Mouse (Mus musculus): ENCODE measurements around the gene Map1b. TPM values are rescaled to one million over a fixed set of nuclear protein-coding genes. Genes with fewer than 3 reads are reported as not detected.
A peak's percentile ranks its signal among the peaks of the same experiment; 100 is the strongest.

Map1b gene
- polyA plus RNA-seq, 1 experiment from 2014 or later: 88.0 TPM

DNA sequence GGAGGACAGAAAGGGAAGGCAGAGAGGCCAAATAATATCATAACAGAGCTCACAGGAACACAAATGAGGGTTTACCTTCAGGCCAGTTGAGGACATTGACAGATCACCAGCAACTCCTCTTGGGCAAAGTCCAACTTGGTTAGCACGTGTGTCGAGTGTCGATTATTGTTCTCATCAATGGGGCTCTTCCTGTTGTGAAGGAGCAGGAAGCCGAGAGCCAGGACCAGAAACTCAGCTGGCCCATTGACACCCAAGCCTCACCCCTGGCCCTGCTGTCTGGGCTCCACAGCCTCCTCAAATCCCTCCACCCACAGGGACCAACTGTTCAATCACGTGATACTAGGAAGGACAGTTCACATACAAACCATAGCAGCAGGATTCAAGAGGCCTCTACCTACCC, 22.9 kb upstream of the Map1b start:
- H3K4me2 ChIP-seq (ENCODE audit: low read depth, low read length): no peak overlapping the region
- H3K4me1 ChIP-seq (ENCODE audit: control insufficient read depth, insufficient read depth, low read length): peaks cover 9% of the 10 kb centered on the region
- H3K27me3 ChIP-seq (ENCODE audit: control insufficient read depth, insufficient read depth, low read length): no peaks in the 10 kb centered on the region
- H3K4me3 ChIP-seq (ENCODE audit: low read length): no peak overlapping the region
- WGBS: 60% methylated on average over 5 of the region's 5 CpGs
- ATAC-seq (replicated peaks; ENCODE audit: extremely low read depth, insufficient read depth, low FRiP score): no peak
- H3K9me3 ChIP-seq (replicated peaks; ENCODE audit: control insufficient read depth, low read length): no peaks in the 10 kb centered on the region
- H3K27ac ChIP-seq (ENCODE audit: low read length): no peak overlapping the region
- no peak overlapping the region for H3K9ac ChIP-seq (ENCODE audit: low read length)
- H3K36me3 ChIP-seq (ENCODE audit: control insufficient read depth, insufficient read depth): no peaks in the 10 kb centered on the region

DNA sequence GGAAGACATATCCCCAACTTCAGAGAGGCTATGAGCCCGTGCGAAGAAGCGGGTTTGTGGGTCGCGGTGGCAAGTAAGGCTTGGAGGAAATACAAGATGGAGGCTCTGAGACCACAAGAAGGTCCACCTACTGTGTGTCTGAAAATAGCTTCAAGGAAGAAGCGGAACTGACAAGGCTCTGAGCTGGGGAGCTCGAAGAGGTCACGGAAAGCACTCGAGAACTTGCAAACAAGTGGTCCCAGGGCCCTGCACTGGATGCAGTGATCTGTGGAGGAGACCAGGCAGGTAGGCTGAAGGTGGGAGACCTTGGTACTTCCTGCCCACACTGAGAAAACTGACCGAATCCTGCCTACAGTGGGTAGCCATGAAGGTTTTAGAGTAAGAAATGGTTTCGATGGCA, 22.5 kb upstream of the Map1b start:
- Histone ChIP-seq H3K4me2 (ENCODE audit: low read depth, low read length) (no peak overlapping the region), H3K27ac (ENCODE audit: low read length) (no peak overlapping the region), H3K9ac (ENCODE audit: low read length) (no peak overlapping the region), H3K4me1 (ENCODE audit: control insufficient read depth, insufficient read depth, low read length) (peaks cover 9% of the 10 kb centered on the region), H3K4me3 (ENCODE audit: low read length) (no peak overlapping the region), H3K36me3 (ENCODE audit: control insufficient read depth, insufficient read depth) (no peaks in the 10 kb centered on the region), H3K9me3 (replicated peaks; ENCODE audit: control insufficient read depth, low read length) (no peaks in the 10 kb centered on the region), H3K27me3 (ENCODE audit: control insufficient read depth, insufficient read depth, low read length) (no peaks in the 10 kb centered on the region)
- no peak for ATAC-seq (replicated peaks; ENCODE audit: extremely low read depth, insufficient read depth, low FRiP score)
- WGBS: 92% methylated on average over 11 of the region's 11 CpGs

DNA sequence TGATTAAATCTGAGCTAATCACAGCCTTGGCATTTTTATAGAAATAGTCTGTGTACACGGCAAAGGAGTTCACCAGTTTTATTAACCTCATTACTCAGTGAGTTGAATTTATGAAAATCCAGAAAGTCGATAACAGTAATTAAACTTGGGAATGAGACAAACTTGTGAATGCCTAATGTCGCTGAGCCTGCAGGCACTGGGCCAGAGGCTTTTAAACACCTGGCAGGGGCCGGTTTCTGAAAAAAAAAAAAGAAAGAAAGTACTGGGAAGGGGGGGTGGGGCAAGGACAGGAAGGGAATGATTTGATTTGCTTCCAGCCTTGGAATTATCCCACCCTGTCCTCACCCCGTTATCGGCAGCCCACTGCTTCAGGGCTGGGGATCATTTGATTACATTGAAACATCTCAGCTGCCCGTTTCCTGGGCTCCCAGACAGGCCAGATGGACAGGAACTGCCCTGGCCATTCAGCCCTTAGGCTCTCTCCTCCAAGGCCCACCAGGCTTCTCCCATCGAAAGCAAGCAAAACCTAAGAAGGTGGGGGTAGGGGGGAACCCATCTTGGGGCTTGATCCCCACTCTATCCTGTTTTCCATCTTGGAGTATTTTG, 21.7 kb upstream of the Map1b start:
- no peaks in the 10 kb centered on the region for H3K36me3 ChIP-seq (ENCODE audit: control insufficient read depth, insufficient read depth)
- H3K4me3 ChIP-seq (ENCODE audit: low read length): no peak overlapping the region
- no peaks in the 10 kb centered on the region for H3K9me3 ChIP-seq (replicated peaks; ENCODE audit: control insufficient read depth, low read length)
- H3K4me1 ChIP-seq (ENCODE audit: control insufficient read depth, insufficient read depth, low read length): peaks cover 9% of the 10 kb centered on the region
- ATAC-seq (replicated peaks; ENCODE audit: extremely low read depth, insufficient read depth, low FRiP score): no peak
- H3K9ac ChIP-seq (ENCODE audit: low read length): no peak overlapping the region
- no peak overlapping the region for H3K4me2 ChIP-seq (ENCODE audit: low read depth, low read length)
- WGBS: 26% methylated on average over 8 of the region's 8 CpGs
- H3K27me3 ChIP-seq (ENCODE audit: control insufficient read depth, insufficient read depth, low read length): no peaks in the 10 kb centered on the region
- no peak overlapping the region for H3K27ac ChIP-seq (ENCODE audit: low read length)

DNA sequence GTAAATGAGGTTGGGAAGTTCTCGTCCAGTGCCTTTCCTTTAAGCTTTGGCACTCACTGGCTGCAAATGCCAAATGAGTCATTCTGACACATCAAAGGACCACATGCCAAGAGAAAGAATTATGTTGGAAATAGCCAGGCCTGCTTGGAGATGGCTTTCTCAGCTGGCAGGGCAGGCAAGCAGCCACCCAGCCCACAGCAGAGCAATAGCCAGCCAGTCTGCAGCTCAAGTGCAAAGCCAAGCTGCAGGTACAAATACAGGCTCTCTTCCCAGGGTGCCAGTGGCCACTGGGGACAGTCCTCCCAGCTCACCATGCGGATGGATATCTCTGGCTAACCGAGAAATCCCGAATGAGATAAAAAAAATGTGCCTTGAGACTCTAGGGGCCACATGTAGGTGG, 12.1 kb upstream of the Map1b start:
- 67% methylated on average over 4 of the region's 4 CpGs for WGBS
- Histone ChIP-seq H3K4me1 (ENCODE audit: control insufficient read depth, insufficient read depth, low read length) (no peaks in the 10 kb centered on the region), H3K4me2 (ENCODE audit: low read depth, low read length) (no peak overlapping the region), H3K27me3 (ENCODE audit: control insufficient read depth, insufficient read depth, low read length) (no peaks in the 10 kb centered on the region), H3K27ac (ENCODE audit: low read length) (no peak overlapping the region), H3K36me3 (ENCODE audit: control insufficient read depth, insufficient read depth) (no peaks in the 10 kb centered on the region), H3K9ac (ENCODE audit: low read length) (no peak overlapping the region), H3K9me3 (replicated peaks; ENCODE audit: control insufficient read depth, low read length) (no peaks in the 10 kb centered on the region), H3K4me3 (ENCODE audit: low read length) (no peak overlapping the region)
- no peak for ATAC-seq (replicated peaks; ENCODE audit: extremely low read depth, insufficient read depth, low FRiP score)

DNA sequence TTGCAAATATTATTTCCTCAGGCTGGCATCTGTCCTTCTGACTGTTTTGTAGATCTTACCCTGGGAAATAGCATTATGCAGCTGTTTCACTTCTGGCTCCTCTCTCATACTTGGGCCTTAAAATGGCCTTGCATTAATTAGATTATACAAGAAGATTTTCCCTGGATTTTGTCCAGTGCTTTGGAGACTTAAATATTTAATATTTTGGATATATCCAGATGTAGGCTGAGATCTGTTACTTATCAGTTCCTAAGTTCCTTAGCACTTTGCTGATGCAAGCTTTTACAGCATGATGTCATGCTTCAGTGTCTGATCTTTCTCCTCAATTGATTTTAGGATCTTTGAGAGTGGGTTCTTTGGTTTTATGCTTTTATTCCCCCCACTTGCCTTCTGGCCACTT, 11.6 kb upstream of the Map1b start:
- Histone ChIP-seq H3K4me2 (ENCODE audit: low read depth, low read length) (no peak overlapping the region), H3K27ac (ENCODE audit: low read length) (no peak overlapping the region), H3K27me3 (ENCODE audit: control insufficient read depth, insufficient read depth, low read length) (no peaks in the 10 kb centered on the region), H3K4me1 (ENCODE audit: control insufficient read depth, insufficient read depth, low read length) (no peaks in the 10 kb centered on the region), H3K9ac (ENCODE audit: low read length) (no peak overlapping the region), H3K4me3 (ENCODE audit: low read length) (no peak overlapping the region), H3K9me3 (replicated peaks; ENCODE audit: control insufficient read depth, low read length) (no peaks in the 10 kb centered on the region), H3K36me3 (ENCODE audit: control insufficient read depth, insufficient read depth) (no peaks in the 10 kb centered on the region)
- ATAC-seq (replicated peaks; ENCODE audit: extremely low read depth, insufficient read depth, low FRiP score): no peak

DNA sequence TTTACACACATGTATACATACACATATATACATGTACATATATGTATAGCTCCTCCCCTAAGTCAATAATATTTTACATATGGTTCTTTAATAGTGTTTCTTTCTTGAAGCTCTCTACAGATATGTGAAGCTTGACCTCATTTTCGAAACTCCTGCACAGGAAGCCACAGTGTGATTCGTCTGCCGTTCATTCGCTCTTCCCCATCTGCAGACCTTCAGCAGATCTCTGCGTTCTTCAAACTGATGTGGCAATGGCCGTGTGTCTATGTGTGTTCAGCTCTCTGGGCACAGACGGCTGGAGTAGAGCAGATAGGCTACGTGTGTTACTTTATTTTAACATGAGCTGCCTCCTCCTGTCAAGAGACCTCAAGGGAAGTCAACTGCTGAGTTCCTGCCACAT, 9.2 kb upstream of the Map1b start:
- no peak overlapping the region for H3K4me3 ChIP-seq (ENCODE audit: low read length)
- no peaks in the 10 kb centered on the region for H3K27me3 ChIP-seq (ENCODE audit: control insufficient read depth, insufficient read depth, low read length)
- 63% methylated on average over 8 of the region's 8 CpGs for WGBS
- no peak overlapping the region for H3K4me2 ChIP-seq (ENCODE audit: low read depth, low read length)
- no peak overlapping the region for H3K27ac ChIP-seq (ENCODE audit: low read length)
- no peaks in the 10 kb centered on the region for H3K9me3 ChIP-seq (replicated peaks; ENCODE audit: control insufficient read depth, low read length)
- H3K36me3 ChIP-seq (ENCODE audit: control insufficient read depth, insufficient read depth): no peaks in the 10 kb centered on the region
- H3K9ac ChIP-seq (ENCODE audit: low read length): no peak overlapping the region
- ATAC-seq (replicated peaks; ENCODE audit: extremely low read depth, insufficient read depth, low FRiP score): no peak
- H3K4me1 ChIP-seq (ENCODE audit: control insufficient read depth, insufficient read depth, low read length): no peaks in the 10 kb centered on the region

DNA sequence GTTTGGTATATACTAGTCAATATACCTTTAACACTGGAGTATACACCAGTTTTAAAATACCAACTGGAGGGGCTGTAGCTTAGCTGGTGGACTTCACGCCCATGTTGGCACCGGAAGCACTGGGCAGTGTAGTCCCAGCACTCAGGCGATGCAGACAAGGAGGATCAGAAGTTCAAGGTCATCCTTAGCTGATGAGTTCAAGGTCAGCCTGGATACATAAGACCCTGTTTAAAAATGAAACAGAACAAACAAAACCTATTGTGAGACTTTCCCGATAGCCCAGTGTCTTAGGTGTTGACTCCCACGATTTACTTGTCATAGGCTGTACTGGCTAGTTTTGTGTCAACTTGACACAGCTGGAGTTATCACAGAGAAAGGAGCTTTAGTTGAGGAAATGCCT, 1.5 kb upstream of the Map1b start:
- Histone ChIP-seq H3K4me3 (ENCODE audit: low read length) (no peak overlapping the region), H3K9me3 (replicated peaks; ENCODE audit: control insufficient read depth, low read length) (no peaks in the 10 kb centered on the region), H3K27ac (ENCODE audit: low read length) (no peak overlapping the region), H3K27me3 (ENCODE audit: control insufficient read depth, insufficient read depth, low read length) (no peaks in the 10 kb centered on the region; the same call in 1 of the 2 replicates), H3K36me3 (ENCODE audit: control insufficient read depth, insufficient read depth) (no peaks in the 10 kb centered on the region), H3K9ac (ENCODE audit: low read length) (no peak overlapping the region), H3K4me2 (ENCODE audit: low read depth, low read length) (no peak overlapping the region), H3K4me1 (ENCODE audit: control insufficient read depth, insufficient read depth, low read length) (peaks cover 16% of the 10 kb centered on the region)
- WGBS: 88% methylated on average over 5 of the region's 5 CpGs
- no peak for ATAC-seq (replicated peaks; ENCODE audit: extremely low read depth, insufficient read depth, low FRiP score)

DNA sequence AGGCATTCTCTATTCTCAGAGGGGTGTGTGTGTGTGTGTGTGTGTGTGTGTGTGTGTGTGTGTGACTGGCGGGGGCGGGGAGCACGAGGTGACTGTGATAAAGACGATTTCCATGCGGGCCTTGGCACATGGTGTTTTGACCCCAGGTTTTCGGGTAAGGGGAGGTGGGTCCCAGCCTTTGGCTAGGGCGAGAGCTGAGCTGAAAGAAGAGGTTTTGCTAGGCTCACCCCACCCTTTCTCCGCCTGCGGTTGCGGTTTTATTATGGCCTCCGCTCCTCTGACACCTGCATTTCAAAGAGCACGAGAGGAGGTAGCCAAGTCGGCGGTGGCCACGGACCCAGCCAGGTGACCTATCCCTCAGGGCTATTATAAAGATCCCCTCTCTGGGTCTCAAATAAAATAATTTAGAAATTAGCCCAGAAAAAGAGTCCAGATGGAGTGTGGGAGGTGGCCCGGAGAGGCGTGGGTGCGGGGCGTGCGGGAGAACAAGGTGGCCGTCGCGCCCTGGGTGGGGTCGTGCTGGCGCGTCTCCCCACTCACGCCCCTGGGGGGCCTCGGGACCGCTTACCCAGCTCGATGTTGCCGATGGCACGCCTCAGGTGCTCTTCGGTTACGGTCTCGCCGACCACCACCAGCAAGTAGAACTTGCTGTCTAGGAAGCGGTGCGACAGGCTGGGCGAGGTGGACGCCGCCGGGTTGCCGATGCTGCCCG, 448 bp downstream of the Map1b start:
- Histone ChIP-seq H3K9ac (ENCODE audit: low read length) (peak overlapping the region; percentile 89), H3K9me3 (replicated peaks; ENCODE audit: control insufficient read depth, low read length) (no peaks in the 10 kb centered on the region), H3K4me3 (ENCODE audit: low read length) (peak overlapping the region; percentile 91), H3K4me1 (ENCODE audit: control insufficient read depth, insufficient read depth, low read length) (peaks cover 18% of the 10 kb centered on the region), H3K27ac (ENCODE audit: low read length) (peak overlapping the region; percentile 86), H3K27me3 (ENCODE audit: control insufficient read depth, insufficient read depth, low read length) (no peaks in the 10 kb centered on the region; the same call in 1 of the 2 replicates), H3K4me2 (ENCODE audit: low read depth, low read length) (peak overlapping the region; percentile 86), H3K36me3 (ENCODE audit: control insufficient read depth, insufficient read depth) (no peaks in the 10 kb centered on the region)
- no peak for ATAC-seq (replicated peaks; ENCODE audit: extremely low read depth, insufficient read depth, low FRiP score)
- under 1% methylated on average over 44 of the region's 44 CpGs for WGBS

DNA sequence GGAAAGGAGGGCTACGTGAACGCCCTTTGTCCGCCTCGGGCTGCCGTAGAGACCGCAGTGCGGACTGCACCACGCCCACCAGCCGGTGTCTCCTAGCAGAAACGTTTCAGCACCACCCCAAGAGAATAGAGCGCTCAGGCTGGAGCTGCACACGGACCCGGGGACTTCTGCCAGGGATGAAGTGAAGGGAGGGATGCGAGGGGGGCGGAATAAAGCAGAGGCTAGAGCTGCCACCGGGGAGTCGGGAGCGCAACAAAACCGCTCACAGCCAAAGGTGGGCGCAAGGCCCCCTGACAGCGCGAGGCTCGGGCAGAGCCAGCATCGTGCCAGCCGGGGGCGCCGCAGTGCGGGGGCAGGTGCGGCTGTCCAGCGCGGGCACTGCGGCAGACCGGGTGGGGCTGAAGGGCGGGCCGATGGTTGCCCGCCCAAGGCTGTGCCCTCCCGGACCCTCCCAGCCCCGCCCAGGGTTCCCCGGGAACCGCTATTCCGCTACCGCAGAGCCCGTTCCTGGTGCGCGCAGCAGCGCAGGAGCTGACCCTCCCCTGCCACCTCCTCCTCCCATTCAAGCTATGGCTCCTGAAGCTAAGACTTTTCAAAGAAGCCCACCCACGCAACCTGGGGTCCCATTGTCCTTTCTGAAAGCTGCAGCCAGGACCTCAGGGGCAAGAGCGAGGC, 1.3 kb downstream of the Map1b start:
- Histone ChIP-seq H3K4me2 (ENCODE audit: low read depth, low read length) (peak overlapping the region; percentile 86), H3K36me3 (ENCODE audit: control insufficient read depth, insufficient read depth) (no peaks in the 10 kb centered on the region), H3K27me3 (ENCODE audit: control insufficient read depth, insufficient read depth, low read length) (no peaks in the 10 kb centered on the region; the same call in 1 of the 2 replicates), H3K9me3 (replicated peaks; ENCODE audit: control insufficient read depth, low read length) (no peaks in the 10 kb centered on the region), H3K4me1 (ENCODE audit: control insufficient read depth, insufficient read depth, low read length) (peaks cover 18% of the 10 kb centered on the region), H3K9ac (ENCODE audit: low read length) (peak overlapping the region; percentile 89), H3K27ac (ENCODE audit: low read length) (peak overlapping the region; percentile 86), H3K4me3 (ENCODE audit: low read length) (peak overlapping the region; percentile 91)
- WGBS: under 1% methylated on average over 41 of the region's 48 CpGs
- peak; percentile 75 for ATAC-seq (replicated peaks; ENCODE audit: extremely low read depth, insufficient read depth, low FRiP score)

Data from heart, embryonic 16.5 days (tissue).